Mouse (Mus musculus): ENCODE results near the gene Taf4. TPM values are rescaled to one million over a fixed set of nuclear protein-coding genes. Genes with fewer than 3 reads are reported as not detected.

Taf4 gene
- polyA plus RNA-seq, 1 experiment: 13.0 TPM

- no peak for DNase-seq (ENCODE audit: low read depth in 1 of 2, low spot score in 2 of 2)
- no peak overlapping the region for H3K27ac ChIP-seq (ENCODE audit: insufficient read depth, low read length)
These were observed 29.4 kb upstream of the Taf4 start for GRCm38 (mm10) chr2:180005656-180006351.

DNA sequence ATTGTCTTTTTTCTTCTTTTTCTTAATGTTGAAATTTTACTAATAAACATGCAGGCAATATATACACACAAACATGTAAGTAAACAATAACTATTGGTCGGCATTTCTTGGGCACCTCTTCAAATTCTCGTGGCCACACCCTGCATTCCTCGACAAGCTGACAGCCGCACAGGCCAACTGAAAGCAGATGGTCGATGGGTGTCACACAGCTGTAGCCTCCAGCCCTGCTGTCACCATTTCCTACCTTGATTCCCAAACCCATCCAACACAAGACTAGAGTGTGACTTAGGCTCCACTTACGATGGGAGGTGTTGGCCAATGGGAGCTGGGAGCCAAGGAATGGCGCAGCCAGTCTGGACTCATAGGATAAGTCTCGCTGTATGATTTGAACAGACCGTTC is 25.2 kb upstream of the Taf4 start:
- 95% methylated on average over 9 of the region's 9 CpGs for WGBS
- no peaks in the 10 kb centered on the region for H3K27me3 ChIP-seq (ENCODE audit: control insufficient read depth, insufficient read depth, low read length)
- no peak overlapping the region for H3K27ac ChIP-seq (ENCODE audit: insufficient read depth, low read length)
- H3K4me1 ChIP-seq (ENCODE audit: control insufficient read depth, insufficient read depth, insufficient read length): no peaks in the 10 kb centered on the region
- DNase-seq (ENCODE audit: low read depth in 1 of 2, low spot score in 2 of 2): no peak
- no peak overlapping the region for H3K4me3 ChIP-seq (ENCODE audit: extremely low read depth, insufficient read depth, insufficient read length)
- TF ChIP-seq POLR2A (IDR thresholded peaks at IDR 0.05; ENCODE audit: low read depth, low read length): no peak
- no peak for TF ChIP-seq CTCF (IDR thresholded peaks at IDR 0.05; ENCODE audit: extremely low read depth, insufficient read depth, insufficient read length, insufficient replicate concordance)
- no peaks in the 10 kb centered on the region for H3K36me3 ChIP-seq (ENCODE audit: control insufficient read depth, insufficient read depth, low read length)

More at GRCm38 (mm10) chr2:180005656-180006351, 29.4 kb upstream of the Taf4 start:
- no peaks in the 10 kb centered on the region for H3K4me1 ChIP-seq (ENCODE audit: control insufficient read depth, insufficient read depth, insufficient read length)
- H3K4me3 ChIP-seq (ENCODE audit: extremely low read depth, insufficient read depth, insufficient read length): no peak overlapping the region
- WGBS: 66% methylated on average over 5 of the region's 5 CpGs
- no peaks in the 10 kb centered on the region for H3K36me3 ChIP-seq (ENCODE audit: control insufficient read depth, insufficient read depth, low read length)
- no peak for TF ChIP-seq POLR2A (IDR thresholded peaks at IDR 0.05; ENCODE audit: low read depth, low read length)
- TF ChIP-seq CTCF (IDR thresholded peaks at IDR 0.05; ENCODE audit: extremely low read depth, insufficient read depth, insufficient read length, insufficient replicate concordance): no peak
- H3K27me3 ChIP-seq (ENCODE audit: control insufficient read depth, insufficient read depth, low read length): no peaks in the 10 kb centered on the region

DNA sequence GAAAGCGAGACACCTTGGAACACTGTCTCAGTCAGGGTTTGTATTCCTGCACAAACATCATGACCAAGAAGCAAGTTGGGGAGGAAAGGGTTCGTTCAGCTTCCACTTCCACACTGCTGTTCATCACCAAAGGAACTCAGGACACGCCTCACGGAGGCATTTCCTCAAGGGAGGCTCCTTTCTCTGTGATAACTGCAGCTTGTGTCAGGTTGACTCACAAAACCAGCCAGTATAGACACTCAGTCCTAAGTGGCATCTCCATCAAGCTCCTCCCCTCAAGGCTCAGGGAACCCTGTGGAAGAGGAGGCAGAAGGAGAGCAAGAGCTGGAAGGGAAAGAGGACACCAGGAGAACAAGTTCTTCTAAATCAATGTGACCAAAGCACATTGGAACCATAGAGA is 22.0 kb upstream of the Taf4 start:
- DNase-seq (ENCODE audit: low read depth in 1 of 2, low spot score in 2 of 2): no peak
- H3K36me3 ChIP-seq (ENCODE audit: control insufficient read depth, insufficient read depth, low read length): no peaks in the 10 kb centered on the region
- TF ChIP-seq POLR2A (IDR thresholded peaks at IDR 0.05; ENCODE audit: low read depth, low read length) (no peak), CTCF (IDR thresholded peaks at IDR 0.05; ENCODE audit: extremely low read depth, insufficient read depth, insufficient read length, insufficient replicate concordance) (no peak)
- H3K27me3 ChIP-seq (ENCODE audit: control insufficient read depth, insufficient read depth, low read length): no peaks in the 10 kb centered on the region
- no peak overlapping the region for H3K27ac ChIP-seq (ENCODE audit: insufficient read depth, low read length)
- 49% methylated on average over 4 of the region's 4 CpGs for WGBS
- no peak overlapping the region for H3K4me3 ChIP-seq (ENCODE audit: extremely low read depth, insufficient read depth, insufficient read length)
- no peaks in the 10 kb centered on the region for H3K4me1 ChIP-seq (ENCODE audit: control insufficient read depth, insufficient read depth, insufficient read length)

- H3K27ac ChIP-seq (ENCODE audit: insufficient read depth, low read length): no peak overlapping the region
- no peaks in the 10 kb centered on the region for H3K36me3 ChIP-seq (ENCODE audit: control insufficient read depth, insufficient read depth, low read length)
- H3K4me1 ChIP-seq (ENCODE audit: control insufficient read depth, insufficient read depth, insufficient read length): no peaks in the 10 kb centered on the region
- DNase-seq (ENCODE audit: low read depth in 1 of 2, low spot score in 2 of 2): no peak
- H3K27me3 ChIP-seq (ENCODE audit: control insufficient read depth, insufficient read depth, low read length): no peaks in the 10 kb centered on the region
- no peak overlapping the region for H3K4me3 ChIP-seq (ENCODE audit: extremely low read depth, insufficient read depth, insufficient read length)
- WGBS: 95% methylated on average over 5 of the region's 5 CpGs
- TF ChIP-seq POLR2A (IDR thresholded peaks at IDR 0.05; ENCODE audit: low read depth, low read length) (no peak), CTCF (IDR thresholded peaks at IDR 0.05; ENCODE audit: extremely low read depth, insufficient read depth, insufficient read length, insufficient replicate concordance) (no peak)
These were observed 16.6 kb upstream of the Taf4 start for GRCm38 (mm10) chr2:179993071-179993470.

- 90% methylated on average over 1 of the region's 1 CpGs for WGBS
- no peaks in the 10 kb centered on the region for H3K27me3 ChIP-seq (ENCODE audit: control insufficient read depth, insufficient read depth, low read length)
- H3K4me1 ChIP-seq (ENCODE audit: control insufficient read depth, insufficient read depth, insufficient read length): no peaks in the 10 kb centered on the region
- no peak for TF ChIP-seq CTCF (IDR thresholded peaks at IDR 0.05; ENCODE audit: extremely low read depth, insufficient read depth, insufficient read length, insufficient replicate concordance)
- TF ChIP-seq POLR2A (IDR thresholded peaks at IDR 0.05; ENCODE audit: low read depth, low read length): no peak
- DNase-seq (ENCODE audit: low read depth in 1 of 2, low spot score in 2 of 2): no peak
- H3K4me3 ChIP-seq (ENCODE audit: extremely low read depth, insufficient read depth, insufficient read length): no peak overlapping the region
- no peak overlapping the region for H3K27ac ChIP-seq (ENCODE audit: insufficient read depth, low read length)
- H3K36me3 ChIP-seq (ENCODE audit: control insufficient read depth, insufficient read depth, low read length): no peaks in the 10 kb centered on the region
These were observed 12.7 kb upstream of the Taf4 start for GRCm38 (mm10) chr2:179989098-179989497.

GRCm38 (mm10) chr2:179986437-179987022 is 10.1 kb upstream of the Taf4 start:
- 59% methylated on average over 10 of the region's 10 CpGs for WGBS
- DNase-seq (ENCODE audit: low read depth in 1 of 2, low spot score in 2 of 2): no peak
- TF ChIP-seq POLR2A (IDR thresholded peaks at IDR 0.05; ENCODE audit: low read depth, low read length): no peak
- no peak for TF ChIP-seq CTCF (IDR thresholded peaks at IDR 0.05; ENCODE audit: extremely low read depth, insufficient read depth, insufficient read length, insufficient replicate concordance)

GRCm38 (mm10) chr2:179985695-179986094 is 9.2 kb upstream of the Taf4 start:
- Histone ChIP-seq H3K36me3 (ENCODE audit: control insufficient read depth, insufficient read depth, low read length) (no peaks in the 10 kb centered on the region), H3K27me3 (ENCODE audit: control insufficient read depth, insufficient read depth, low read length) (no peaks in the 10 kb centered on the region), H3K27ac (ENCODE audit: insufficient read depth, low read length) (no peak overlapping the region), H3K4me1 (ENCODE audit: control insufficient read depth, insufficient read depth, insufficient read length) (no peaks in the 10 kb centered on the region), H3K4me3 (ENCODE audit: extremely low read depth, insufficient read depth, insufficient read length) (no peak overlapping the region)
- TF ChIP-seq POLR2A (IDR thresholded peaks at IDR 0.05; ENCODE audit: low read depth, low read length) (no peak), CTCF (IDR thresholded peaks at IDR 0.05; ENCODE audit: extremely low read depth, insufficient read depth, insufficient read length, insufficient replicate concordance) (no peak)
- 92% methylated on average over 1 of the region's 1 CpGs for WGBS
- no peak for DNase-seq (ENCODE audit: low read depth in 1 of 2, low spot score in 2 of 2)

More at GRCm38 (mm10) chr2:179986437-179987022, 10.1 kb upstream of the Taf4 start:
- Histone ChIP-seq H3K4me3 (ENCODE audit: extremely low read depth, insufficient read depth, insufficient read length) (no peak overlapping the region), H3K36me3 (ENCODE audit: control insufficient read depth, insufficient read depth, low read length) (no peaks in the 10 kb centered on the region), H3K27me3 (ENCODE audit: control insufficient read depth, insufficient read depth, low read length) (no peaks in the 10 kb centered on the region), H3K4me1 (ENCODE audit: control insufficient read depth, insufficient read depth, insufficient read length) (no peaks in the 10 kb centered on the region), H3K27ac (ENCODE audit: insufficient read depth, low read length) (no peak overlapping the region)

Data from spleen, adult 2 months (tissue).